Mouse (Mus musculus) heart, postnatal 0 days (tissue): Measurements from ENCODE around the gene Gm21708. TPM values are rescaled to one million over a fixed set of nuclear protein-coding genes. Genes with fewer than 3 reads are reported as not detected.
"Not testable (repeated sequence)": the region's sequence is repeated elsewhere in the genome, so short reads cannot be mapped to it uniquely, and the experiment has no call there.

ENCODE experiments used
- ATAC-seq: fragments of 200-750 bp; cut with Nextera tagmentation; 2 replicates; pipeline ENCODE4 v1.8.0; 2017; ENCODE audit warnings: low read depth, moderate number of reproducible peaks, moderate library complexity; ENCODE audit not compliant: insufficient read depth
- DNase-seq: peaks from one replicate; pipeline ENCODE4 v3.0.0-alpha.2; 2016; ENCODE audit warnings: low spot score
- H3K27ac ChIP-seq: fragments of 300-500 bp; sonication (generic); 2 replicates; pipeline ENCODE4 v1.5.1; 2014; ENCODE audit warnings: low read depth, mild to moderate bottlenecking
- H3K27me3 ChIP-seq: fragments of 300-500 bp; sonication (generic); 2 replicates; pipeline ENCODE4 v1.6.1; 2014; ENCODE audit warnings: low read length, mixed read lengths; ENCODE audit not compliant: control insufficient read depth, insufficient read depth
- H3K36me3 ChIP-seq: fragments of 300-500 bp; sonication (generic); replicated peaks from 2 replicates; pipeline ENCODE4 v1.6.1; 2014; ENCODE audit warnings: low read length, mixed read lengths; ENCODE audit not compliant: control insufficient read depth, insufficient read depth
- H3K4me1 ChIP-seq: fragments of 300-500 bp; sonication (generic); 2 replicates; pipeline ENCODE4 v1.6.1; 2014; ENCODE audit warnings: antibody characterized with exemption; ENCODE audit not compliant: control insufficient read depth, insufficient read depth
- H3K4me2 ChIP-seq: fragments of 300-500 bp; sonication (generic); 2 replicates; pipeline ENCODE4 v1.6.1; 2014; ENCODE audit warnings: low read depth, mild to moderate bottlenecking, low read length, moderate library complexity
- H3K4me3 ChIP-seq: fragments of 300-500 bp; sonication (generic); 2 replicates; pipeline ENCODE4 v1.5.1; 2014; ENCODE audit warnings: low read depth, low read length
- H3K9ac ChIP-seq: fragments of 300-500 bp; sonication (generic); replicated peaks from 2 replicates; pipeline ENCODE4 v1.6.1; 2014; ENCODE audit warnings: low read depth, low read length, mixed read lengths
- H3K9me3 ChIP-seq: fragments of 300-500 bp; sonication (generic); replicated peaks from 2 replicates; pipeline ENCODE4 v1.6.1; 2016; ENCODE audit warnings: low read length; ENCODE audit not compliant: control insufficient read depth
- WGBS: fragments of 180-500 bp; shearing (Covaris S2); extraction: QIAGEN DNeasy Blood & Tissue Kit; methylation state at CpG from one replicate; pipeline ENCODE4 v1.1.7; 2014; 5-methylcytosine and 5-hydroxymethylcytosine counted together
- polyA plus RNA-seq: library from polyadenylated mRNA; unstranded; fragments of >200 nt; fragmentation: Nextera tagmentation; extraction: Ambion mirVana; gene quantifications from 2 replicates; pipeline ENCODE4 v1.2.1, GENCODE M21; 2015
- total RNA-seq: library from RNA; depleted of rRNA; stranded (reverse); fragments of >200 nt; gene quantifications from 2 replicates; pipeline ENCODE4 v1.2.3, GENCODE M21; 2014; ENCODE audit warnings: low replicate concordance; rRNA removed

The Gm21708 gene
- total RNA-seq (not detected in 2 replicates), polyA plus RNA-seq (not detected in 2 replicates)

DNA sequence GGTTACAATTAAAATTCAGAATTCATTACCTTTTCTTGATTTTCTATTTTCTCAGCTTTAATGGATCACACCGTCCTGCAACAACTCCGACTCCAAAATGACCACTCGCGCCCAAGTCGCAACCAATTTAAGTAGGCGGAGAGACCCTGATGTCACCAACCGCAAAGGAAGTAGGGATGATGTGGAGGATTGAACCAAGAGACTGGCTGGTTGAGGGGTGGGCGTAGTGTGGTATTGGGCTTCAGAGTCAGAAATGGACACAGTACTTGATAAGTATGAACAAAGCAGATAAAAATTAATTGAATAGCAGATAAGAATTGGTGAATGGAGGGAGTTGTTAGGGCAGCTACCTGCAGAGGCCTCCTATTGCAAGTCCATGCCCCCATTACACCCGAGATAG, at the start of gene Gm21708, which contains the start of gene Gm21704:
Gene Gm21708 (minus strand): TSS at position 101 of the 400 bp plus-strand sequence.
Gene Gm21704 (minus strand): TSS at position 101 of the 400 bp plus-strand sequence.
- H3K4me2 ChIP-seq, DNase-seq, ATAC-seq, H3K4me3 ChIP-seq, H3K27ac ChIP-seq, H3K36me3 ChIP-seq, H3K27me3 ChIP-seq, H3K9ac ChIP-seq, H3K9me3 ChIP-seq, H3K4me1 ChIP-seq: not testable (repeated sequence)
- no CpG with 5 or more reads among the region's 9 CpGs for WGBS

Other genes starting within 250 kb of the Gm21708 start
- not detected in 2 replicates for gene Gm21677, start 103.7 kb downstream of the Gm21708 start, total RNA-seq
- not detected in 2 replicates for gene Gm21677, start 103.7 kb downstream of the Gm21708 start, polyA plus RNA-seq
- not detected in 2 replicates for gene Gm21693, start 64.8 kb downstream of the Gm21708 start, total RNA-seq
- gene Gm21693, start 64.8 kb downstream of the Gm21708 start, polyA plus RNA-seq, result not detected in 2 replicates
- gene Gm21704, start within 50 bp of the Gm21708 start, total RNA-seq, result not detected in 2 replicates
- gene Gm21704, start within 50 bp of the Gm21708 start, polyA plus RNA-seq, result not detected in 2 replicates